Mouse (Mus musculus) naive thymus-derived CD4-positive, alpha-beta T cell, adult 2 months (primary cell): ENCODE results near the gene Gbf1.

Source experiments
- DNase-seq: peaks from one replicate; pipeline ENCODE4 v3.0.0-alpha.2; 2011; ENCODE audit warnings: low read depth

The Gbf1 gene

DNA sequence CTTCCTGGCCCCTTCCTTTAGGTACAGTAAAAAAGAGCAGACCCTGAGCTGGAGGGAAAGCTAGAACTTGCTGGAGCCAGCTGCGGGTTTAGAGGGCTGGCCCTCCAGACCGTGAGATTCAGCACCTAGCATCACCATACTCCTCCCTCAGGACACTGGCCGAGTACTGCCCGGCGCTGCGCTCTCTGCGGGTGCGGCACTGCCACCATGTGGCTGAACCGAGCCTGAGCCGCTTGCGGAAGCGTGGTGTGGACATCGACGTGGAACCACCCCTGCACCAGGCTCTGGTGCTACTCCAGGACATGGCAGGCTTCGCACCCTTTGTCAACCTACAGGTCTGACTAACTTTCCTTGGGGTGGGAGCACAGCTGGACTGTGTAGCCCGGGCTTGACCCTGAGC is 177.6 kb downstream of the Gbf1 start:
- DNase-seq: peak; percentile 55

DNA sequence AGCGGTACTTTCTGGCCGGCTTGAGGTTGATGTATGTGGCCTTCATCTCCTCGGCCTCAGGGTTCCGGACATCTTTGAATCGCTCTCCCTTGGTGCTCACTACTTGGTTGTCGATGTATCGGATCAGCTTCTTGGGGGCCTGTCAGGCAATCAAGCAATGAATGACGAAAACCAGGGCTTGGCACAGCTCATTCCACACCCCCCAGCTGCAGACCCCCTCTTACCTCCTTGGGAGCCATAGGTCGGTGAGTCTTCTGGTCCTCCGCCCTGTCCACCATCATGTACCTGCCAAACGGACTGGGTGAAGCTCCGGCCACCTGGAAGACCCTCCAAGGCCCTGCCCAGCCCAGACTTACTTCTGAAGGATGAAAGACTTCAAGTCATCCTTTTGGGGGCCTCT is 178.4 kb downstream of the Gbf1 start:
- DNase-seq: no peak

DNA sequence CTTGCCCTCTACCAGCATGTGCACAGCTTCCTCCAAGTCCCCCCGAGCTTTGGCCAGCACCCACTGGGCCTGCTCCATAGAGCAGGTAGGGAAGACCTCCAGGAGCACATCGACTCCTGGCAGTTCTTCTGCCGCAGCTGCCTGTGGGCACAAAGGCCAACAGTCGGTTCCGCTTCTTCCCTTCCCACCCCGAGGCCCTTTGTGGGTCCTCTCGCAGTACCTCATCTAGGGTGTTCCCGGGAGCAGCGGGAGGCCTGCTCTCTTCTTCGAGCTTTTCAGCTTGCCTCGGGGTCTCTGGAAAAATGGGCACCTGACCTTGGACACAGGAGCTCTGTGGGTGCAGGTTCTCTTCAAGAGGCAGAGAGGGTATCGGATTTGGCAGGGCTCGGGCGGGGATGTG is 179.0 kb downstream of the Gbf1 start:
- DNase-seq: no peak

DNA sequence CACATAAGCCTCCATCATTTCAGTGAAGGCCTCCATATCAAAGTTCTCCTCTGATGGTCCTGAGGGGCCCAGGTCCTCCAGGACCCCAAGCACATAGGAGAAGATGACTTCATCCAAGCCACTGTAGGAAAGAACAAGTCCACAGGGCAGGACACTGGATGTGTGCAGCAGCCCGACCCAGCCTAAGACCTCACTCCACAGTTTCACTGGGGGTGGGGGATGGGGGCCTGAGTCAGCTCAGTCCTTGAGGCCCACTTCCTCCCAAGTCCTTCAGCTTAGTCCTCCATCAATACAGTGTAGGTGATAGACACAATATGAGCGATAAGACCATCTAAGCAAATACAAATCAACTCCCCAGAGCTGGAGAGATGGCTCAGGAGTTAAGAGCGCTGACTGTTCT is 179.6 kb downstream of the Gbf1 start:
- no peak for DNase-seq

DNA sequence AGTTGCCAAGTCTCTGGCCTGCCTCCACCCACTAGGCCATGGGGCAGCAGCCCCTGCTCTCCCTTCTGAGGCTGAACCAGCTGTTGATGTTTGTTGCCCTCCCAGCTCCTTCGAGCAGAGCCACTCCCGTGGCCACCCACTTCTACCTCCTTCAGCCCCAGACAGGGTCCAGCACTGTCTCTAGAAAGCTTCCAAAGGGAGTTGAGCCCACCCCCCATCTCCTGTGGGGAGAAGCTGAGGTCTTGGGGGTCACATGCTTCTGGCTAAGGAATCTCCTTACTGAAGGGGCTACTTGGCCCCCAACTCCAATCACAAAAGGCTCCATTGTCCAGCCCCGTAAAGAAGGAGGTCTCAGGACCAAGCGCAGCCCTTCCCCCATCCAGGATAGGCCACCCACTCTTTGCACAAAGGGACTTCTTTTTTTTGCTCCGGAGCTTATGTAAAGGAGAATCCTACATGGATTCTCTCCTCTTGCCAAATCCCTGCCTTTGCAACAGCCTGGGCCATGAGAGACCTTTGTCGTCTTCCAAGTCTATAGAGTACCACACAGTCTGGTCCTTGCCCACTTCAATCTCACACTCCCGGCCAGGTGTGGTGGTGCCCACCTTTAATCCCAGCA is 180.5 kb downstream of the Gbf1 start:
- no peak for DNase-seq

DNA sequence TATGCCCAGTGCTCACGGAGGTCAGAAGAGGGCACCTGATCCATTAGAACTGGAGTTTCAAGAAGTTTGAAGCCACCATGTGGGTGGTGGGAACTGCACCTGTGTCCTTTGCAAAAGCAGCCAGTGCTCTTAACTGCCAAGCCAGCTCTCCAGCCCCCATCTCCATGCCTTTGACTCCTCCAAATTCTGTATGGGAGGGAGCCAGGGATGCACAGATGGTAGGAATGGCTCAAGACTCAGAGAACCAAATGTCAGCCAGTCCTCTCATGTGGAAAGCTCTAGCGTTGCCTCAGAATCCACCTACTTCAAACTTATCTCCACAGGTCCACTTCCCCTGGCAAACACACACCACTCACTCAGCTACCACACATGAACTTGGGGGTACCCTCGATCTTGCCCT is 181.6 kb downstream of the Gbf1 start:
- no peak for DNase-seq
